9 mouse cellular contexts compared by ENCODE assay signal in the genomic region with DNA sequence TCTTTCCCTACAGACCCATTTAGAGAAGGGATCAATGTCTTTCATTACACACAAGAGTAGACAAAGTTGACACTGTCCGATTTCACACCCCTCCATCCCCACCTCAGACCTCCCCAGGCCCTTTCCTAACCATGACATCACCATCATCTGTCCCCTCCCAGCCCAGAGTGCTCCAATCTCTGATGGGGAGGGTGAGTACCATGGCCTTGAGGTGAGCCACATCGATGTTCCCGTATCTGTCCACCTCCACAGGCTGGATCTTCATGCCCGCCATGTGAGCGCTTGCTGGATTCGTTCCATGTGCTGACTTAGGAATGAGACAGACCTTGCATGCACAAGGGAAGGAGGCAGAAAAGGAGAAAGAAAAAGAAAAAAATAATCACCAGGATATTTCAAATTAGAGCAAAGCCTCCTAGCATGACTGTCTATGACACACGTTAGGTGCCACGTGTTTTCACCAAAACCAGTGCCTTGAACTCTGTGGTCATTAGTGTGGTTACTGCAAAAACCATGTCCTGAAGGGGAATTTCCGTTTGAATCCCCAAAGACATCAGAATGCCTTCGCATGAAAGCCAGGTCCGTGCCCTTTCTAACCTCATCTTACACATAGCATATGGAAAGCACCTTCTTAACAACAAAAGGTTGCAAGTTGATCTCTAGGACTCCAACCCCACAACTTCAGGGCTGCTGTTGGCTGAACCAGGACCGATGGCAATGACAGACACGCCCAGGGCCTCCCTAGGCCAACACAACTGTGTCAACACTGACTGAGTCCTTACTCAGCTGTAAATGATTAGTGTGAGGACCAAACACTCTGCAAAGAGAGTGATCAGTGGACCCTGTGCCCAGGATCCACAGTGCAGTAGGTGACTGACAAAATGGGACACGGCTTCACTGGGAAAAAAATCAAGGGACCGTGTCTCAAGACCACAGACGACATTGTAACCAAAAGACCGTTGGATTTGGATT. TPM values are rescaled to one million over a fixed set of nuclear protein-coding genes. Genes with fewer than 3 reads are reported as not detected.
A peak's percentile ranks its signal among the peaks of the same experiment; 100 is the strongest.
DNase-seq lines count a peak whose midpoint lies in the region; ATAC-seq and TF ChIP-seq lines count a peak whose summit lies in the region.
"Had no signal": no experiment of that assay in that cellular context is flagged by ENCODE, and none has a peak within 500 bp of the region (broad histone marks: within the 10 kb centered on the region; RNA-seq: fewer than 3 reads in every experiment).

No protein-coding gene starts in this region.

- H3K27me3 ChIP-seq in kidney, embryonic 14.5 days (ENCODE audit: control insufficient read depth, insufficient read depth, low read length): no peaks in the 10 kb centered on the region
- H3K27me3 ChIP-seq in forebrain, embryonic 15.5 days: no peaks in the 10 kb centered on the region
- no peaks in the 10 kb centered on the region for H3K27me3 ChIP-seq in liver, adult 2 months (ENCODE audit: control insufficient read depth, insufficient read depth, low read length)

- no peaks in the 10 kb centered on the region for H3K79me2 ChIP-seq in liver, adult 2 months (ENCODE audit: control insufficient read depth, insufficient read depth, low read length)

- no peak overlapping the region for H3K4me3 ChIP-seq in kidney, embryonic 14.5 days (ENCODE audit: low read length)
- no peak overlapping the region for H3K4me3 ChIP-seq in forebrain, embryonic 15.5 days
- H3K4me3 ChIP-seq in liver, adult 2 months (ENCODE audit: insufficient read depth, low read depth, low read length): peak overlapping the region; percentile 5; the same call in 1 of the 2 replicates

- H3K36me3 ChIP-seq in kidney, embryonic 14.5 days (ENCODE audit: control insufficient read depth, insufficient read depth, low read length): no peaks in the 10 kb centered on the region
- no peaks in the 10 kb centered on the region for H3K36me3 ChIP-seq in forebrain, embryonic 15.5 days
- H3K36me3 ChIP-seq in liver, adult 2 months (ENCODE audit: control insufficient read depth, insufficient read depth, low read length): peaks cover 7% of the 10 kb centered on the region; the same call in 1 of the 2 replicates

- no peak for TF ChIP-seq POLR2A in liver, adult 2 months (IDR thresholded peaks at IDR 0.05; ENCODE audit: extremely low read depth, insufficient read depth, low read length)

- no peak for ATAC-seq in kidney, embryonic 14.5 days (ENCODE audit: low FRiP score, low TSS enrichment)
- peak; percentile 42 for ATAC-seq in forebrain, embryonic 15.5 days (replicated peaks)

- WGBS in kidney, embryonic 14.5 days: 90% methylated on average over 17 of the region's 17 CpGs
- 77% methylated on average over 17 of the region's 17 CpGs for WGBS in forebrain, embryonic 15.5 days
- 31% methylated on average over 17 of the region's 17 CpGs for WGBS in liver, adult 2 months

- no peak for TF ChIP-seq CTCF in liver, adult 2 months (IDR thresholded peaks at IDR 0.05; ENCODE audit: low read depth, low read length)

- no peaks in the 10 kb centered on the region for H3K9me3 ChIP-seq in kidney, embryonic 14.5 days (ENCODE audit: control insufficient read depth, low read length)
- H3K9me3 ChIP-seq in forebrain, embryonic 15.5 days: no peaks in the 10 kb centered on the region

- no peak overlapping the region for H3K4me2 ChIP-seq in kidney, embryonic 14.5 days (replicated peaks; ENCODE audit: low read depth, low read length)
- peak overlapping the region; percentile 18; the same call in 1 of the 2 replicates for H3K4me2 ChIP-seq in forebrain, embryonic 15.5 days (replicated peaks)

- H3K4me1 ChIP-seq in kidney, embryonic 14.5 days (ENCODE audit: control insufficient read depth, insufficient read depth, low read length): 0 out of 2 replicates have a peak, but pooled peaks cover 3% of the 10 kb centered on the region
- H3K4me1 ChIP-seq in forebrain, embryonic 15.5 days: peaks cover 30% of the 10 kb centered on the region
- peaks cover 10% of the 10 kb centered on the region for H3K4me1 ChIP-seq in liver, adult 2 months (ENCODE audit: control insufficient read depth, insufficient read depth, low read length)

- peak; percentile 73 for DNase-seq in kidney, adult 9 months
- peak; percentile 99 for DNase-seq in liver, adult 2 months (ENCODE audit: extremely low read depth, low read depth, low spot score)
- DNase-seq in right cerebral cortex, postnatal 4 days: peak; percentile 43
- no peak for DNase-seq in thymus, postnatal 4 days
- DNase-seq in T-cell, adult 2 months (ENCODE audit: low spot score): no peak
- no peak for DNase-seq in spleen, adult 18-20 months

- H3K9ac ChIP-seq in kidney, embryonic 14.5 days (ENCODE audit: low read depth, low read length): no peak overlapping the region
- H3K9ac ChIP-seq in forebrain, embryonic 15.5 days (replicated peaks): no peak overlapping the region
- H3K9ac ChIP-seq in liver, adult 2 months (ENCODE audit: low read depth, low read length): peak overlapping the region; percentile 1; the same call in 1 of the 2 replicates

- no peak overlapping the region for H3K27ac ChIP-seq in kidney, embryonic 14.5 days (ENCODE audit: low read depth, low read length)
- H3K27ac ChIP-seq in forebrain, embryonic 15.5 days (replicated peaks): peak overlapping the region; percentile 88
- peak overlapping the region; percentile 75 for H3K27ac ChIP-seq in liver, adult 2 months (replicated peaks; ENCODE audit: insufficient read depth, low read depth, low read length)
- H3K27ac ChIP-seq: macrophage had no signal

RNA-seq across cellular contexts. Expression of a gene that starts 56.6 kb away (rescaled TPM):
- polyA plus RNA-seq in kidney, embryonic 14.5 days (2014; fragmentation: Nextera tagmentation; extraction: Ambion mirVana): 7.6 and 15.4 TPM in 2 replicates
- 15.4 and 15.7 TPM in 2 replicates for polyA plus RNA-seq in forebrain, embryonic 15.5 days (2015; fragmentation: Nextera tagmentation; extraction: Ambion mirVana)
- 64.2 and 98.4 TPM in 2 replicates for total RNA-seq in liver, adult 2 months (2014; rRNA removed)
- polyA plus RNA-seq in liver, adult 2 months (2012; rRNA removed): 94.1 and 134 TPM in 2 replicates

Comparison
In these comparisons a context has a peak if more than half of its experiments do, and no peak if none do; other contexts are left out.
1. DNase-seq: peak in kidney, adult 9 months (single experiment), liver, adult 2 months (single experiment) and right cerebral cortex, postnatal 4 days (single experiment); none in thymus, postnatal 4 days (single experiment), T-cell, adult 2 months (single experiment) and spleen, adult 18-20 months (0 of 2).